Mouse (Mus musculus): ENCODE data around the gene Hrct1. TPM values are rescaled to one million over a fixed set of nuclear protein-coding genes. Genes with fewer than 3 reads are reported as not detected.
A peak's percentile ranks its signal among the peaks of the same experiment; 100 is the strongest.

The Hrct1 gene
- polyA plus RNA-seq, 1 experiment from 2014 or later, result 1.5 TPM

DNA sequence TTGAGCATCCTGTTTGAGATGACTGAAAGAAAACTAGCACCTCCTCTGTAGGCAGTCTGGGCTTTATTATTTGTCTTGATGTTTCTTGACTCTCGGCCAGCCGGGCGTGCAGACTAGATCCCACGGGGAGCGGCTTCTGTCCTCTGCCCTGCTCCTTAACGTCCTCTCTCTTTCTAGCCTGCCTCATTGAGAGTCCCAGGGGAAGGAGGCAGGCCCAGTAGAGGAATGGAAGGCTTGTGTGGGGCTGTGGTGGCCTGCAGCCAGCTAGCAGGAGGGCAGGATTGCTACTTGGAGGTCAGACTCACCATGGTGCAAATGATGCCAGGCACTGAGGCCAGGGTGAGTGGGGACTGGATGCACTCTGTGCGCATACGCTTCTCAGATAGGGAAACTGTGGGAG, 23.1 kb upstream of the Hrct1 start:
- no peak for ATAC-seq (replicated peaks; ENCODE audit: insufficient number of reproducible peaks, insufficient read depth, low FRiP score, low read depth)
- no peak overlapping the region for H3K4me2 ChIP-seq
- WGBS, result 69% methylated on average over 8 of the region's 8 CpGs
- no peaks in the 10 kb centered on the region for H3K36me3 ChIP-seq
- H3K4me3 ChIP-seq, result no peak overlapping the region
- no peaks in the 10 kb centered on the region for H3K4me1 ChIP-seq (replicated peaks)
- H3K27ac ChIP-seq, result no peak overlapping the region
- H3K27me3 ChIP-seq, result no peaks in the 10 kb centered on the region
- H3K9me3 ChIP-seq (replicated peaks), result no peaks in the 10 kb centered on the region
- no peak overlapping the region for H3K9ac ChIP-seq

DNA sequence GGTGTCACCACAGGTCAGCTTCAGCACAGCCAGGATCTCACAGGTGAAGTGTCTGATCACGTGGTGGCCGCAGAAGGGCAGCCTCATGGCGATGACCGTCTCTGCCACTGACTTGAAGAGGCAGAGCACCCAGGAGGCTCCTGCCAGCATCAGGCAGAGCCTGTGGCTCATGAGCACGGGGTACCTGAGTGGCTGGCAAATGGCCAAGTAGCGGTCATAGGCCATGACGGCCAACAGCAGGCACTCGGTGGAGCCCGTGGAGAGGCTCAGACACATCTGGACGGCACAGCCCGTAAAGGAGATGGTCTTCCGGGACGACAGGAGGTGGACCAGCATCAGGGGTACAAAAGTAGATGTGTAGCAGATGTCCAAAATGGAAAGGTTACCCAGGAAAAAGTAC, 21.0 kb upstream of the Hrct1 start:
- ATAC-seq (replicated peaks; ENCODE audit: insufficient number of reproducible peaks, insufficient read depth, low FRiP score, low read depth), result no peak
- Histone ChIP-seq H3K4me1 (replicated peaks) (no peaks in the 10 kb centered on the region; the same call in 1 of the 2 replicates), H3K27me3 (no peaks in the 10 kb centered on the region), H3K4me3 (no peak overlapping the region), H3K36me3 (no peaks in the 10 kb centered on the region), H3K9ac (no peak overlapping the region), H3K27ac (no peak overlapping the region), H3K4me2 (no peak overlapping the region), H3K9me3 (replicated peaks) (no peaks in the 10 kb centered on the region)
- 65% methylated on average over 13 of the region's 13 CpGs for WGBS

GRCm38 (mm10) chr4:43709869-43710268, 17.1 kb upstream of the Hrct1 start, which contains the start of gene Olfr71:
Olfr71 (minus strand) TSS chr4:43710255.
- Histone ChIP-seq H3K9me3 (replicated peaks) (no peaks in the 10 kb centered on the region), H3K4me1 (replicated peaks) (peaks cover 6% of the 10 kb centered on the region), H3K9ac (no peak within 1 kb of the TSS), H3K36me3 (no peaks in the 10 kb centered on the region), H3K4me2 (no peak within 1 kb of the TSS), H3K27ac (no peak within 1 kb of the TSS), H3K4me3 (no peak within 1 kb of the TSS), H3K27me3 (0 out of 2 replicates have a peak, but pooled peaks cover 3% of the 10 kb centered on the region)
- ATAC-seq (replicated peaks; ENCODE audit: insufficient number of reproducible peaks, insufficient read depth, low FRiP score, low read depth), result no peak
- 58% methylated on average over 6 of the region's 6 CpGs for WGBS

DNA sequence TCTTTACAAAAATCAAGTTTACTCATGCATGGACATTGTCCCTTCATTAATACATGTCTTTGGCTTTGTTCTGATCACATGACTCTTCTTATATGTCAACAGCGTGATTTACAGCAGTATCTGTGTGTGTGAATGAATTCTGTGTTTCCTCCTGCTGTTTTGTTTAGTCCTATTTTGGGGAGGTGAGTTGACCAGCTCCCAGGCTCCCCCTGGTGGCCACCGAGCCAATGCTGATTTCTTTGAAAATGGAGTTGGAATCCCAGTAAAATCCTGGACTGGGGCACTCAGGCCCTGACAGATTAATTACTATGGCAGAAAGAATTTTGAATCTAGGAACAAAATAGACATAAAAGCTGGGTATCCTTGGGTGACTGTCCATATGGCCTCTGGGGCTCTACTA, 15.2 kb upstream of the Hrct1 start:
- H3K4me2 ChIP-seq, result peak overlapping the region; percentile 42
- peak overlapping the region; percentile 46 for H3K27ac ChIP-seq
- 0% methylated on average over 2 of the region's 2 CpGs for WGBS
- no peak overlapping the region; the same call in 1 of the 2 replicates for H3K4me3 ChIP-seq
- H3K9ac ChIP-seq, result no peak overlapping the region
- ATAC-seq (replicated peaks; ENCODE audit: insufficient number of reproducible peaks, insufficient read depth, low FRiP score, low read depth), result no peak
- peaks cover 6% of the 10 kb centered on the region for H3K4me1 ChIP-seq (replicated peaks)
- 0 out of 2 replicates have a peak, but pooled peaks cover 3% of the 10 kb centered on the region for H3K27me3 ChIP-seq
- H3K36me3 ChIP-seq, result no peaks in the 10 kb centered on the region
- no peaks in the 10 kb centered on the region for H3K9me3 ChIP-seq (replicated peaks)

- H3K4me1 ChIP-seq (replicated peaks), result peaks cover 6% of the 10 kb centered on the region
- 38% methylated on average over 7 of the region's 7 CpGs for WGBS
- H3K27ac ChIP-seq, result no peak overlapping the region
- no peak for ATAC-seq (replicated peaks; ENCODE audit: insufficient number of reproducible peaks, insufficient read depth, low FRiP score, low read depth)
- no peaks in the 10 kb centered on the region for H3K9me3 ChIP-seq (replicated peaks)
- no peak overlapping the region for H3K4me2 ChIP-seq
- no peak overlapping the region for H3K4me3 ChIP-seq
- no peaks in the 10 kb centered on the region for H3K36me3 ChIP-seq
- H3K27me3 ChIP-seq, result 0 out of 2 replicates have a peak, but pooled peaks cover 3% of the 10 kb centered on the region
- no peak overlapping the region for H3K9ac ChIP-seq
Measured at GRCm38 (mm10) chr4:43713652-43714219, 13.3 kb upstream of the Hrct1 start.

GRCm38 (mm10) chr4:43720491-43721228, 6.3 kb upstream of the Hrct1 start:
- Histone ChIP-seq H3K27ac (peak overlapping the region; percentile 85), H3K4me2 (peak overlapping the region; percentile 42), H3K9ac (no peak overlapping the region), H3K9me3 (replicated peaks) (no peaks in the 10 kb centered on the region), H3K4me1 (replicated peaks) (peaks cover 9% of the 10 kb centered on the region), H3K27me3 (no peaks in the 10 kb centered on the region), H3K4me3 (no peak overlapping the region), H3K36me3 (no peaks in the 10 kb centered on the region)
- no peak for ATAC-seq (replicated peaks; ENCODE audit: insufficient number of reproducible peaks, insufficient read depth, low FRiP score, low read depth)
- 28% methylated on average over 13 of the region's 16 CpGs for WGBS

DNA sequence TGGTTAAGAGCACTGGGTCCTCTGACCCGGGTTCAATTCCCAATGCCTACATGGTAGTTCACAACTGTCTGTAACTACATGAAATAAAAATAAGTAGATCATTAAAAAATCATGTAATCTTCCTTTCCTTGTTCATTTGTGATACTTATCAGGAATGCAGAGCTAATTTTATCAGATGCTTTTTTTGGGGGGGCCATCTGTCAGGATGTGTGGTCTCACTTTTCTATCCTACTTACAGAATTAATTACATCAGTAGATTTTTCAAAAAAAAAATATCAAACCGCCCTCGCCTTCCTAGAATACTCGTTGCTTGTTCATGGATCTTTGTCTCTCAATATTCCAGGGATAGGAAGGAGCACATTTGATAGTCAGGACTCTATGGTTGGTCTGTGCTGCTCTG, 4.8 kb upstream of the Hrct1 start:
- Histone ChIP-seq H3K4me1 (replicated peaks) (peaks cover 19% of the 10 kb centered on the region), H3K4me3 (no peak overlapping the region), H3K9ac (no peak overlapping the region), H3K9me3 (replicated peaks) (no peaks in the 10 kb centered on the region), H3K27me3 (no peaks in the 10 kb centered on the region), H3K4me2 (no peak overlapping the region), H3K36me3 (no peaks in the 10 kb centered on the region), H3K27ac (no peak overlapping the region)
- 84% methylated on average over 4 of the region's 4 CpGs for WGBS
- no peak for ATAC-seq (replicated peaks; ENCODE audit: insufficient number of reproducible peaks, insufficient read depth, low FRiP score, low read depth)

GRCm38 (mm10) chr4:43724764-43725163, 2.2 kb upstream of the Hrct1 start:
- Histone ChIP-seq H3K4me1 (replicated peaks) (peaks cover 45% of the 10 kb centered on the region), H3K4me3 (no peak overlapping the region), H3K9me3 (replicated peaks) (no peaks in the 10 kb centered on the region), H3K27ac (no peak overlapping the region), H3K27me3 (no peaks in the 10 kb centered on the region), H3K9ac (no peak overlapping the region), H3K4me2 (no peak overlapping the region), H3K36me3 (no peaks in the 10 kb centered on the region)
- 21% methylated on average over 1 of the region's 1 CpGs for WGBS
- ATAC-seq (replicated peaks; ENCODE audit: insufficient number of reproducible peaks, insufficient read depth, low FRiP score, low read depth), result no peak

DNA sequence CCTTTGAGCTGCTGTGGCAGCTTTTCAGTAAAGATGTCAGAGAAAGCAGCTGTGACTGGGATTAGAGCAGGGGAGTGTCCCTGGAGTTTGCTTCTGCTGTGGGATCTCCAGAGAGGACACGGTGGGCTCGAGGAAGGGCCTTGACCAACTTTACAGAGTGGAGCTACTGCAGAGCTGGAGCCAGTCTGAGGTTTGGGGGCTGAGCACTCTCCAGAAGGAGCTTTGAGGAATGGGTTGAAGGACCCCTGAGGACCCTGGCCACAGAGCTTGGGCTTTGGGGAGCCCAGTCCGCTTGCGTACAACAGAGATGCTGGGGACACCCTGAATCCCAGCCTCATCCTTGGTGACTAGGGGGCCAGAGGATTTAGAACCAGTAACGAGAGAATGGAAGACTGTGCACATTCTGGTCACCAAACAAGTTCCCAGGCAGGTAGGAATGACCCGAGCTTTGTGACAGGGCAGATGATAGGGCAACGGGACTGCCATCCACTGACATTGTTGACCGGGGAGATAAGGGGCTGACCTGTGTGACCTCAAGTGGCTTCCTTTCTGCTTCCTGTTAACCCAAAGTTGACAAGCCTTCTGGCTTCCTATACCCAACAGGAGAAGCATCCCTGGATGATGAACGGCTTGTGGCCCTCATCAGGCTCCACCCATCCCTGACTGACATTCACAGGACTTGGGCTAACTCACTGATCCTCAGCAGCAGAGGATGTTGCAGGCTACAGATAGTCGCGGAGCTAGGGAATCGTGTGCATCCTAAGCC, 577 bp upstream of the Hrct1 start:
- Histone ChIP-seq H3K27me3 (no peaks in the 10 kb centered on the region), H3K9ac (no peak overlapping the region), H3K4me3 (no peak overlapping the region), H3K36me3 (no peaks in the 10 kb centered on the region), H3K4me2 (no peak overlapping the region), H3K27ac (peak overlapping the region; percentile 38; the same call in 1 of the 2 replicates), H3K4me1 (replicated peaks) (peaks cover 48% of the 10 kb centered on the region), H3K9me3 (replicated peaks) (no peaks in the 10 kb centered on the region)
- no peak for ATAC-seq (replicated peaks; ENCODE audit: insufficient number of reproducible peaks, insufficient read depth, low FRiP score, low read depth)
- 49% methylated on average over 12 of the region's 12 CpGs for WGBS

DNA sequence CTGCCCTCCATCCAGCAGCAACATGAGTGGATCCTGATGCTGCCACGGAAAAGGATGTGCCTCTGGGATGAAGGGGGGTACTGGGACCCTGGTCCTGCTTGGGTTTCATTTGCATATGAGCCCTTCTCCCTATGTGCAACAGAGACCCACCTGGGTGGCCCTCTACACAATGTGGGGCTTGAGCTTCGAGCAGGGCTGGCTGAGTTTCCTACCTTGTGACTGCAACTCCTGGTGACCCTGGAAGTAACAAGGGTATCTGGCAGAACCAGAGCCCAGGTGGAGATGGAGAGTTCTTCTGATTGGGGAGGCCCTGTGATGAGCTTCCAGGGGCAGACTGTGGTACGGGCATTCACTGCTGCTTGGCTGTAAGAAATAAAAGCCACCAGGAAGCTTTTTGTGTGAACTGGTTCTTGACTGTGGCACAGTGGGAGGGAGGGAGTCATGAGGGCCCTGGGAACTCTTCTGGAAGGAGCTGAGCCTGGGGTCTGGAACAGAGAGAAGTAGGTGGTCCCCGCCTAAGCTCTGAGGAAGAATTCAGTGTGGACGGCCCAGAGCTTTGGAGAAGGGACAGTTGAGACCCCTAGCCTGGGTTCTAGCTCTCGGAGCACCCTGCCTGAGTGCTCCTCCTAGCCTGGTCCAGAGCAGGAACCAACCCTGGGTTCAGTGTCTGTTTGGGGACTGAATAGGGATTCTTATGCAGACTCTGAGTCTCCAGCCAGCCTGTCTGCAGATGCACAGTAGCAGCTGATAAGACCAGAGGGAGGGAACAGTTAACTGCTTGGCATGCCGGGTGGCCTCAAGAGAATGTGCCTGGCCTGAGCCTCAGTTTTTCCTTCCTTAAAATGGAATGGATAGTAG, 959 bp downstream of the Hrct1 start:
- WGBS, result 52% methylated on average over 7 of the region's 7 CpGs
- Histone ChIP-seq H3K4me1 (replicated peaks) (peaks cover 50% of the 10 kb centered on the region), H3K27ac (peak overlapping the region; percentile 84), H3K4me2 (peak overlapping the region; percentile 41; the same call in 1 of the 2 replicates), H3K9me3 (replicated peaks) (no peaks in the 10 kb centered on the region), H3K36me3 (no peaks in the 10 kb centered on the region), H3K4me3 (no peak overlapping the region), H3K27me3 (no peaks in the 10 kb centered on the region), H3K9ac (no peak overlapping the region)
- peak; percentile 25; the same call in 1 of the 2 replicates for ATAC-seq (replicated peaks; ENCODE audit: insufficient number of reproducible peaks, insufficient read depth, low FRiP score, low read depth)

DNA sequence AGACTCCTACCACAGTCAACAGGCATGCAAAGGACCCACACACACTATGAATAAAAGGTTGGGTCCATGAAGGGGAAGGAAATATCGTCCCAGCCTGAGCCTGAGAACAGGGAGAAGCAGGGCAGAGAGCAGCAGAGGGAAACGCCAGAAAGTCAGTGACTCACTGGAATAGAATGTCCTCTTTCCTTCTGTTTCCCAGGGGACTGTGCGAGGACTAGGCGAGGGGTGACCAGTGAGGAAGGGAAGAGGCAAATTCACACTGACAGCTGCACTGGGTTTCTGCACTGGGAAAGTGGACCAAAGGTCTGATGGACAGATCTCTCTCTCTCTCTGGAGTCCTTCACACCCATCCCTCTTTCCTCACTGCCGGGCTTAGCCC, 1.6 kb downstream of the Hrct1 start:
- Histone ChIP-seq H3K27me3 (no peaks in the 10 kb centered on the region), H3K27ac (peak overlapping the region; percentile 84), H3K4me3 (no peak overlapping the region), H3K9me3 (replicated peaks) (no peaks in the 10 kb centered on the region), H3K36me3 (no peaks in the 10 kb centered on the region), H3K4me1 (replicated peaks) (peaks cover 55% of the 10 kb centered on the region), H3K4me2 (peak overlapping the region; percentile 41), H3K9ac (no peak overlapping the region)
- ATAC-seq (replicated peaks; ENCODE audit: insufficient number of reproducible peaks, insufficient read depth, low FRiP score, low read depth), result peak; percentile 76
- WGBS, result 19% methylated on average over 5 of the region's 5 CpGs

Data from heart, embryonic 15.5 days (tissue).